Mouse (Mus musculus) kidney, postnatal 14 days (tissue): ENCODE measurements around the gene Hoxa6.

Source experiments
- DNase-seq: peaks from one replicate; pipeline ENCODE4 v3.0.0; 2022; ENCODE audit warnings: mixed read lengths

Gene Hoxa6

DNA sequence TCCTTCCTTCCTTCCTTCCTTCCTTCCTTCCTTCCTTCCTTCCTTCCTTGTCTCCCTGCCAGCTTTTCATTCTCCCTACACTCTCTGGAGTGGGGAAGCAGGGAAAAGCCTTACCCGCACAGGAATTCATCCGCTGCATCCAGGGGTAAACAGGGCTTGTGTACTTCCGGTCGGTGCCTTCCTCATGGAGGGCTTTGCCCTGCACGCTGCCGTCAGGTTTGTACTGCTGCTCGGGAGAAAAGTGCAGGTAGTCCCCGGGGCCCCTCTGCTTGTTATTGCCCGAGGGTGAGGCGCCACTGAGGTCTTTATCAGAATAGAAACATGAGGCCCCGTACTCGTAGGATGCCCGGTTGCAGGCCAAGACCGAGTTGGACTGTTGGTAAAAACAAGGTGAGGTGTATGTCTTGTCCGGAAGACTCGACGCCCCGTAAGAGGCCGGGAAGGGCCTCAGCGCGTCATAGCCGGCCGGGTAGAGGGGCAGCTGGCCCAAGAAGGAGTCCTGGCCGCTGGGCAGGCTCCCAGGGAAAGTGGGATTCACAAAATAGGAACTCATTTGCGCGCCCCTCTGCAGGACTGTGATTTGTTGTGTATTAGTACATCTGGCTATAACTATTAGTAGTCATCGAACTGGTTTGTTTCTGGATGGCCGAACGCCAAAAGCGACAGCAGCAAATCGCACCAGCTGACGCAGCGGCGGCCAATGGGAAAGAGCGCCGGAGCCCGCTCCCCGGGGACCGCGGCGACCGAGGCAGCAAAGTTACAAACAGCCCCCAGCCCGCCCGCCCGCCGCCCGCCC is at the start of gene Hoxa6:
Hoxa6 (minus strand) TSS at position 651 of the 796 bp plus-strand sequence.
- peak; percentile 88 for DNase-seq

DNA sequence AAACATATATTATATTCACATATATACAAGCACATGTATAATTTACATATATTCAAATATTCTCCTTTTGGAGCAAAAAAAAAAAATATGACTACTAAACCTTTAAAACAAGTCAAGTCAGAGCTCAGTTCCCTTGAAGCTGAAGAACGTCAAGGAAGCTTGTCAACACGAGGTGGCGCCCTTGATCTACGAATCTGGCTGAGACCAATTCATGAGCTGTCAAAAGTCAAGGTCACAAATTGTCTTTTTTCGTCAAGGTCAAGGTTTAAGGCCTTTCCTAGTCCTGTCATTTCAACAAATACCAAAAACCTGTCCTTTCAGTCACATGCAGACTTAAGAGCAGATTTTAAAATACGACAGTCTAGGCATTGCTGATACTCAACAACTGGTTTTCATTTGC is 48.4 kb upstream of the Hoxa6 start:
- peak; percentile 86 for DNase-seq

DNA sequence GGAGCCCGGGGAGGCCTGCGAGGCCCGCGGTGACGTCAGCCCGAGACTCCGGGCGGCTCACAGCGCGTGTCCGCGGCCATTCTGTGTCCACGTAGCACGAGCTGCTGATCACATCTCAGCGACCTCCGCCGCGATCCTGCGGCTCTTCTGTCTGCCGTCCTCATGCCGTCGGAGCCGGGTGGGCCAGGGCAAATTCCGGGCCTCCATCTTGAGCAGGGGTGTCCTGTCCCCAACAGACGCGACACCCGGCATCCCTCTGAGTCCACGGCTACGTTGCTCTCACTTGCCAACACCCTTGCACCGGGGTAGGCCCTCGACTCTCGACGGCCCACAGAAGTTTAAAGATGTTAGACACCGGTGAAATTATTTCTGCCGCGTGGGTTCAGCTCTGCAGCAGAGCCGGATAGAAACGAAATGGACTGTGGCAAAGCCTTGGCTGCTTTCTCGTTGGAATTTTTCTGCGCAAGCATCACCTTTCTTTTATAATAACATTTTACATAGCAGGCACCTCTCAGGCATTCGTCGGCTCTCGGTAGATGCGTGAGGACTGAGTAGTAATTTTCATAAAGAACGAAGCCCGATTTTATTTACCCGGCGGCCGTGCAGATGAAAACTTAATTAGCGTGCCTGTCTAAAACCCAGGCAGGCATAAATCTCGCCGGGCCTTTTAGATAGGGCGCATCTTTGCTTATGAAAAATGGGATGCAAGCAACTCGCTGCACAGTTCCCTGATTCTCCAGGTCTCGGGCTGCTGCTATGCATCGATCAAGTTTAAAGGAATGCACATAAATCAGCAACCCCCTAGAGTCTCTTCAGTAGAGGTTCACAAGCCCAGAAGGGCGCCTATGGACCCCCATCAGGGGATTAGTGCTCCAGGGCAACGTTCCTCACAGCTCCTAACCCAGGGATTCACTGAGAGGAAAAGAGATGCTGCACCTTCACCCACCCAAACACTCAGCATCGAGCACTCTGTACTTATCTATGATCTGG is 45.3 kb upstream of the Hoxa6 start:
- DNase-seq = peak; percentile 27

DNA sequence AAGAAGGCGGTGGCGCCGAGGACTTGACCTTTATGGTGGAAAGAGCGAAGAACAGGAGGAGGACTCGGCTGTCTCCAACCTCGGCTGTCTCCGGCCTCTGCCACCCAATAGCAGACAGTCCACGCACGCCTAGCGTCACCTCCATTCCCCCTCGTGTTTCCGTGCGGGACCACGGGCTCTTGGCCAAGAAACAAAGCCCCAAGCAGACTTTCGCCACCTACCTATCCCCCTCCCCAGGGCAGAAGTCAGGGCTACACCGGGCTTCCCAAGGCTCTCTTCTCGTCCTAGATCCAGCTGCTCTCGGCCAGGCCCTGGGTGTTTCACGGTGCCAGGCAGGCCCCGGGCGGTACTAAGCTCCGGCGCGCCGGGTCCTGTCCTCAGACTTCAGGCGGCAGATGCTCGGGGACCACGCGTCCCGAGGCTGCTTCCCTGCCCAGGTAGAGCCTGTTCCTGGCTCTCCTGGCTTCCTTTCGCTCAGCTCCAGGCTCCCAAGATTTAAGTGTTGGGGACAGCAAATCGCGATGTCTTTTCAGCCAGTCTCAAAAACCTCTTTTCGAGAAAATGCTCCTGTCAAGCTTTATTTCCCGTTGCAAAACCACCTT is 44.4 kb upstream of the Hoxa6 start:
- DNase-seq = no peak

DNA sequence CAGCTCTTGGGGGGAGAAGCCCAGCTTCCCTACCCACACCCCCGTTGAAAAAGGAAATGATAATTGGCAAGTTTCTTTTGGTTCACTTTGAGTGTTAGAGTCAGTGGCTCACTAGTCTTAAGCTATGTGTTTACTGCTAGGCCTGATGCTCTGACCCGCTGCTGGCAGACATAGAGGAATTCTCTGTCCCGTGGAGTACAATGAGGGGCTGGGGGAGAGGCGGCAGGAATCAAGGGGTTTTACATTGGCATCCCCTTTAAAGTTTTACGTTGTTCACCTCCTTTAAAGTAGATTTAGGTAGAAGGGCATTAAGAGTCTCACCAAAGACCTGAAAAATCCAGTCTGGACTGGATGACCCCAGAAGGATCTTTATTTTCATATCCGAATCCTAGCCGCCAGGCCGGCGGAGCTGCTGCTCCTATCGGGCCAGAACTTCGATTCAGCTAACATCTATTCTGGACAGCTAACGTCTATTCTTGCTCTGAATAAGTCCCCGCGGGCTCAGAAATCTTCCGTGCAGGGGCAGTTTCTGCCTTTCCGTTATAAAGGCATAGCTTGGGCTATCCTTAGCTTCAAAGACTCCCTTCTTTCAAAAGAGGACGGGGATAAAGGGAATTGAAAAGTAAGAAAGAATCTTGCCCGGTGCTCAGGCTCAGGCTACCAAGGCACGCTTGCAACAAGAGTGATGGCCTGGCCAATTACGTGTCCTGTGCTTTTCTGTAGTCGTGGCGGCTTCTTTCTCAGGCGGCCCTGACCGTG is 43.7 kb upstream of the Hoxa6 start:
- no peak for DNase-seq

DNA sequence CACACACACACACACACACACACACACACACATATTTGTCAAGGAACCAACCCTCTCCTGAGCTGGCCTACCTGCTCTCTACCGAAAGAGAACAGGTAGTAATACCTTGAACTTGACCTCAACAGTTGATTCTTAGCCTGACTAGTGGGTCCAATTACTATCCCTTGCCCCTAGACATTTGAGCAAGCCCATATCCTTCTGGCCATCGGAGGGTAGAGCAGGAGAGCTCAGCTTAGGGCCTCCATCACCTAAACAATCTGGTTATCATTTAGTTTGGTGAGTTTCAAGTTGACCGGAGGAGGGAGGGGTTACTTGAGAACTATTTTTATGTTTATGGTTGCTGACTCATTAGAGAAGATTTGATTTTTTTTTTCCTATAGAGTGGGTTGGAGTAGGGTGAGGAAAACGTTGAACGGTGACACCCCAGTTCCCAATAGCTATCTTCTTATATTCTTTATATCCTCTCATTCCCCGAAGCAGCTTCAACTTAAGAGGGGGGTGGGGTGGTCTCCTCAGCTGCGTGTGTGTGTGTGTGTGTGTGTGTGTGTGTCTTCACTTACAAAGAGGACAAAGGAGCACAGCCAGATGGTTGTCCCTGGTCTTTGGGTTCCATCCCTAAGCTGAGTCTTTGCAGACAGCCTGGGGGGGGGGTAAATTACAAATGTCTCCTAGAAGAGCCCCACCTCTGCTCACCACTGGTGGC is 42.8 kb upstream of the Hoxa6 start:
- no peak for DNase-seq

DNA sequence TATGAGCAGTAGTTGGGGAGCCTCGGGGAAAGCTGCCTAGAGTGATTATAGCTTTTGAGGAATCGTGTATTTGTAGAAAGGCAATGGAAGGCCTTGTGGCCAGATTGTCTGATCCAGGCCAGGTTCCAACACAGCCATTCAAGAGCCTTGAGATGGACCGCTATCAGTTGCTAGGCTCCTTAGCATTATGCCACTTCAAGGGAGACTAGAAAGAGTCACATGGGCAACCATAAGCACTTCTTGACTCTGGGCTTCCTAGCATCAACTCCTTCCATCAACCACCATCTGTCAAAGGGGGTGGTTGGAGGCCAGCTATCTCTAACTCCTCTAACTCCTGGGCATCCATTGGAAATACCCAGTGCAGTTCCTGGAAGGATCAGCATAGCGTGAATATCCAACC is 41.3 kb upstream of the Hoxa6 start:
- no peak for DNase-seq

DNA sequence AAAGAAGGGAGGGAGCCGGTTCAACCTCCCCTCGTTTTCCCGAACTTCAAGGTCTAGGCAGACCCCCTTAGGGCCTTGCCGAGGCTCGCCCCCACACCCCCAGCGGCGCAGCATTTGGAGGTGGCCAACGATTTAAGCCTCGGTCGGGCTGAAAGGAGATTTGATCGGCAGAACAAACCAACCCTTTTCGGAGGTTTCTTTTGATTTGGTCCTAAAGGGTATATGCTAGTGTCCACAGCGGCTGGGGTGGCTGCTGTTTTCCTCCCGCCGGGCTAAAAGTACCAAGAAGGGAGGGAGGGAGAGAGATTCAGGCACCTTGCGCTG is 40.9 kb upstream of the Hoxa6 start:
- DNase-seq = no peak

DNA sequence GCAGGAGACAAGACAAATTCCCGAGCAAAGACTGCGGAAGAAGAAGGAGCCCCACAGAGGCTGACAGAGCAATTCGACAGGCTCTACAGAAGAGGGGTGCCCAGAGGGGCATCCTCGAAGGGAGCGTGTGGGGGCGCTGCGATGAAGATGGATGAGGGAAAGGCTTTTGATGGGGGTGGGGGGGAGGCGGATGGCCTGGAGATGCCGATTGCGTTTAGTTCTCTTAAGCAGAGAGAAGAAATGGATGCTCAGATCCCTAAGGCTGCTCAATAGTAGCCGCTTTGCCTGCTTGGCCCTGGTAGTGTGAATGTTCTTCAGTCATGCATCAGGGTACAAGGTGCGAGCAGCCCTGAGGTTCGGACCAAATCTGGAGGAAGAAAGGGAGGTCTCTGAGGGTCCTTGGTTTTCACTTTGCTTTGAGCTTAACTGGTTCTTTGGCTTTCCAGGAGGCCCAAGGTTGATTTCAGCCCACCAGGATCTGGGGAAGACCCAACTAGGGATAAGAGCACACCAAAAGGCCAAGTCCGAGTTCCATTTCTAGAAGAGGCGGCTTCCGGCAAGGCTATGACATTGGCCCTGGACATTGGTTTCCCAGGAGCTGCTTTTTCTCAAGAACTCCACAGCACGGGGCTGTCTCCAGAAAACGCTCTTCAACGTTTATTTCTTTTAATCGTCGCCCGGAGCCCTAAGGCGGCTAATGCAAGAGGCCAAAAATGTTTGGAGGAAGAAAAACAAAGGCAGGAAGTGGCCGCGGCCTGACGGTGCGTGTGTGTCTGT is 40.3 kb upstream of the Hoxa6 start:
- peak; percentile 25 for DNase-seq

DNA sequence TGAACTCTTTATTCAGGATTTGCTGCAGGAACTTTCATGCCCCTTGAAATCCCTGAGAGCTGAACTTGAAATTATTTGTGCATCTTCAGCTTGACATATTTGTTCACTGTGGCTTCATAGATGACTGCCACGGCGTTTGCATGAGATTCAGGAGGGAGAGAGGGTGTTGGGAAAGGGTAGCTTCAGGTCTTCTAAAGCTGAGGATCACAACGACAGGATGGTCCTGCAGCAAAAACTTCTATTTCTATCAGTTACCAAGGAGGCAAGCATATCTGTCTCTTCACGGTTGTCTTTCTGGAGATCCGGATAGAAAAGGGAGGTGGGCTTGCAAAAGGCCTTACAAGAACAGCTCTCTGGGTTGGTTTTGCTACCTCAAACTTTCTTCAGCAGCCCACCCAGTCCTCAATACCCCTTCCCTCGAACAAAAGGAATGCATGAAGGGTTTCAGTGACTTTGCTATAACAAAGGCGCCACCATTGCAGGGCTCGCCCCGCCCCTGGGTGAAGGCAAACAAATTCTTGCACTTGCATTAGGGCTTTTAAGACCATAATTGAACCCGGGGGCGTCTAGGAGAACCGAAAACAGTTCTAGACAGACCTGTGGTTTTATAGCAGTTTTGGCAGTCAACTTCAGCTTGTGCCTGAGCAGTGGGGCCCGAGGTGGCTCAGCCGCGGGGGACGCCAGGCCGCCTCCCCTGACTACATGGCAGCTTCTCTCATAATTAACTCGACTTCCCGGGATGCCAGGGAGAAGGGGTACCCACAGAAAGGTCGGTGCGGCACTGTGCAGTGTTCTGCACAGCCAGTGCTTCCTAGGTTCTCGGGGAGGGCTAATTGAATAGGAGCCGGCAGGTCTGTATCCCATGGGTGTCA is 39.5 kb upstream of the Hoxa6 start:
- DNase-seq = peak; percentile 25

DNA sequence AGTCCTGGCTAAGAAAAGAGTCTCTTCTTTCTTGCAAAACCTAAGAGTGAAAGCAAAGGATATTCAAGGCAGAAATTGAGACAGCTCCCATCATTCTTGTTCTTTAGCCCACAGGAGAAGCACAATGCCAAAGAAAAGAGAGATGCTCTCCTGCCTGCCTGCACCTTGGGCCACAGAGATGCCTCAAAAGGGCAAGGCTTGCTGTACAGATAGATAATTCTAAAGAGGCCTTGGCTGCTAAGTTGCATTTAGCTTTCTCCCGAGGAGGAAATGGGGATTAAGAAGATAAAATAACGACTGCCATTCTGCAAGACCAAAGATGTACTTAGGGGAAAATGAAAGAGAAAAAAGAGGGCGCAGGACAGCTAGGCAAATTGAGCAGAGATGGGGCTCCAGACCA is 38.4 kb upstream of the Hoxa6 start:
- DNase-seq = no peak

DNA sequence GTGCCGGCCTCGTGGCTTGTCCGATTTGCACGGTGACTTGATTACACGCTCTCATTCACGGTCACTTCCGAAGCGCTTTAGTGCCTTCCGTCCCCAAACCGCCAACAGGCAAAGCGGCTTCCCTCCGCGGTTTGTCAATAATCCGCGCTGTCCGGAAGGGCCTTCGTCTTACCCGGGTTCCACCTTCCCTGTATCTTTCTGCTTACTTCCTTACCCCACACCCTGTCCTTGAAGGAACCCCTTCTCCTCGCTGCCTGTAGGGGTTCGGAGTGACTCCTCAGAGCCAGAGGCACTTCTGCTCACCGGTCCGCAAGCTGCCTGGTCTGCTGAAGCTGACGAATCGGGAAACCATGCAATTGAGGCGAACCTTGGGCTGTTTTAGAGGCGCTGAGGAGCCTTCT is 37.9 kb upstream of the Hoxa6 start:
- DNase-seq = peak; percentile 47

DNA sequence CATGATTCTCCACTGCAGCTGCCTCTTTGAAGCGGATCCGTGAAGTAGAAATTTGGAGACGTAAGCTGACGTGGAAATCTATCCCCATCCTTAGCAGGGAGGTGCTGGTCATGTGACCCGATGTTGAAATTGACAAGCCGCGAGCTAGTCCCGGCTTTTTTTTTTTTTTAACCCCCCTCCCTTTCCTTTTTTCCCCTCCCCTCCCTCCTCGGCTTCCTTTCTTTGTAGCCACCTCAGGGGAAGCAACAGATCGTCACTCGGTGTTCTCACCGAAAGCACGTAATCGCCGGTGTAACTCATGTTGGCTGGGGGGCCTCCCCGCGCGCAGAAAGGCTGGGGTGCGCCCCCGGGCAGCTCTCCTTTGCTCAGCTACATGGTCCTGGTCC is 37.2 kb upstream of the Hoxa6 start, which contains the start of gene Hoxa11:
Hoxa11 (minus strand) TSS at position 54 of the 386 bp plus-strand sequence.
- peak; percentile 75 for DNase-seq

DNA sequence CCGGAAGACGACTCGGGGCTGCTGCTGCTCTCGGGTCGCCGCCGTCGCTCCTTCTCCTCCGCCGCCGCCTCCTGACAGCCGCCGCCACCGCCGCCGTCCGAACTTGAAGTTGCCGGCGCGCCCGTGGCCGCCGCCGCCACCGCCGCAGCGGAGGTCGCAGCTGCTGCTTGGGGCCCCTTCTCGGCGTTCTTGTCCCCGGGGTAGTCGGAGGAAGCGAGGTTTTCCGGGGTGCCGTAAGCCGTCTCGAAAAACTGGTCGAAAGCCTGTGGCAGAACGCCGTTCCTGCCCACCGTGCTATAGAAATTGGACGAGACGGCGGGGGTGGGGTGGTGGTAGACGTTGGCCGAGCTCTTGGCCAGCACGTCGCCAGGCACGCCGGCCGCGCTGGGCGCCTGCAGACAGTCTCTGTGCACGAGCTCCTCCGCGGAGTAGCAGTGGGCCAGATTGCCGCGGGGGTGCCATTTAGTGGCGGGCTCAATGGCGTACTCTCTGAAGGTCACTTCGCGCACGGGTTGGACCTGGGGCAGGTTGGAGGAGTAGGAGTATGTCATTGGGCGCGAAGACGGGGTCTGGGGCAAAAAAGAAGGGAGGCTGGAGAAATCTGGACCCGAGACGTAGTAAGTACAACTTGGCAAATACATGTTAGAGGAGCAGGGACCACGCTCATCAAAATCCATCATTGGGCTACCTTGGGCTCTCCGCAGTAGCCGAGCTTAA is 36.7 kb upstream of the Hoxa6 start:
- peak; percentile 64 for DNase-seq

DNA sequence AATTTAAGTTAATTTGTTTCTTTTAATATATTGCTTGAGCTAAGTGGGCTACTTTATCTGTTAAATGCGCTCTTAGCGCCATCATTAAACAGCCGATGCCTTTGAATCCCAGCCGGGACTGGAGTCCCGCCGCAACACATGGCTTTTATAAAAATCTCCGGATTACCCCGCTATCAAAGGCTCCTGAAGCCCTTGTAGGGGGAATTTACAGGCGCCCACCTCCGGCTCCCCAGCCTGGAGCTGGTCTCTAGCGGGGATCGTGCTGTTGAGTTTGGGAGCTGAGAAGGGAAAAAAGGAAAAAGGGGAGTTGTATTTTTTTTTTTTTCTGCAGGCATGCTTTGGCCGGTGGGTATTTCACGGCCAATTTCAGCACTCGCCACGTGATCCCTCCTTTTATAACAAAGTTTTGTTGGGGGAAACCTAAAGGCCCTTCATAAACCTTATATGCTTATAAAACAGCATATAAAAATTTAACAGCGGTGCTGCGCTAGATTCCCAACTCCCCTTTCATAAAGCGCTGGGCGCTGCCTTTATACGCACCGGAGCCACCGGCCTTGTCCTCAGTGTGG is 36.0 kb upstream of the Hoxa6 start:
- no peak for DNase-seq

DNA sequence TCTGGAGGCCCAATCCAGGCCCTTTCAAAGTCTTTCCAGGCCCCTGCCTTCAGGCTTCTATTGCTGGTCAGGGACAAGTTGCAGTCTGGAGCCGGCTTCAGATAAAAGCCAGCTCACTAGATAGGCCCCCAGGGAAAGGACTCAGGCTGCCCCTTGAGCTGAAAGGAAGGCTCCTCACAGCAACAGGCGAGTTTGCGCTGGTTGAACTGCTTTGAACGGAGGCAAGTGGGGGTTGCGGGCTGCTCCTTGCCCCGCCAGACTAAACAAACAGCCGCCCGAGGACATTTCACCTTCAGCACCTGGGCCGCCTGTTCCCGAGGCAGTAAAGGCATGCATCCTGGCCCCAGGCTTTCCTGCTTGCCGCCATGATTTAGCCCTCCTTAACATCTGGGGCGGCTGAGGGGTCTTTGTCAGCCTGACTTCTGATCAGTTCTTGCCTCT is 35.2 kb upstream of the Hoxa6 start:
- DNase-seq = peak; percentile 51

DNA sequence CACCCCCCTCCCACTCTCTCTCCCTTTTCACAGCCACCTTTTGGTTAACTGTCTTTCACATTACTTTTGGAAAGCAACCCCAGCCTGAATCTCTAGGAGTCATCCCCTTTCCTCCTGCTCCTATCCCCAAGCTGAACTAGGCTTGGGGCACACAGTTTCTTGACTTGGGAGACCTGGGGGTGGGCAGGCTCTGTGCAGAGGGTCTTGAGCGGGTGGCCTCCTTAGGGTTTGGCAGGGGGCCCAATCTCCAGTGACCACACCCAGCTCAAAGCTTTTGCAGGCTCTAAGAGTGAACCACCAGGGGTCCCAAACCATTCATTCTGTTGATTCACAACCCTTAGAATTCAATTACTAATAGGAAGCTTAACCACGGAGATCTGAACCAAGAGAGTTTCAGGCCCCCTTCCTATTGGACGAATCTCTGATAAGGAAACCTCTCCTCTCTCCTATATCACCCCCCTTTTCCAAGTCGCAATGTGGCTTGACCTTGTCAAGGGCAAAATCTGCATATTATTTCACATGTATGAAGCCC is 34.3 kb upstream of the Hoxa6 start:
- DNase-seq = peak; percentile 21

DNA sequence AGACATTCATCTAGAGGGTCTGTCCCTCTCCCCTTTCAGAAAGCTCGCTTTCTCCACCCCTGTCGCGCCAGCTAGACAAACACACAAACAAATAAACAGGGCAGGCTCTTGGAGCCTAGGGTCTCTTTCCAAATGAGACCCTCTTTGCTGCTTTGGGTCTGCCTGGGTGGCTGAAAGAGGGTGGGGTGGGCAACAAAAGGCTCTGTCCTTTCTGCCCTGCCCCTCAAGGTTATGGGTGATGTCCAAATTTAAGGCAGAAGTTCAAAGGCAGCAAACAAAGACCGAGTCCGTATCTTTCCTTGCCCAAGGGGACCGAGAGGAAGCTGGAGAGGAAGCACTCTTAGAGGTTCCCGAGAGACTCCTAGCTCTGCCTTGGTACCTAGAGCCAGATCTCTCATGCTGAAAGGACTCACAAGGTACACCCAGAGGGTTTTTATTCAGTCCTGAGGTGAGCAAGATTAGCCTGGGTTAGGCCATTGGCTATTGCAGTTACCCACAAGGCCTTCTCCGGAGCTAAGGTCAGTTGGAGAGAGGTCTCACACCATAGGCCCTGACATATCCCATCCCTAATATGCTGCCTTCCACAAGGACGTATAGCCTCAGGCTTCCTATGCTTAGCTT is 32.6 kb upstream of the Hoxa6 start:
- DNase-seq = peak; percentile 22
